Mouse (Mus musculus): ENCODE measurements around the gene Aoc1.

DNA sequence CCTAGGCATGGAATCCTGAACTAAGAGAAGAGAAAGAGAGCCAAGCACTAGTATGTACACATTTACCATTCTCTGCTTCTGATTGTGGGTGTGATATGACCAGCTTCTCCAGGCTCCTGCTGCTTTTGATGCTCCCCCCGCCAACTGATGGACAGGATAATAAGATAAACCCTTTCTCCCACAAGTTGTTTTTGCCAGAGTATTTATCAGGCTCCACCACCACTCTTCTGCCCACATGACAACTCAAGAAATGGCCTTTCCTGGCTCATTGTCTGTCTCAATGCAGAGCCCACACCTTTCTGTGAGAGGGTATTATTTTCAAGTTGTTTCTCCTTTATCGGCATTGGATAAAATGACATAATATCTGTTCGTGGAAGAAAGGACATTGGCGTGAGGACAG, 39.2 kb upstream of the Aoc1 start:
- TF ChIP-seq CTCF (IDR thresholded peaks at IDR 0.05) (no peak), EP300 (IDR thresholded peaks at IDR 0.05) (no peak)

All from lung, postnatal 0 days (tissue).